In the genomic region with DNA sequence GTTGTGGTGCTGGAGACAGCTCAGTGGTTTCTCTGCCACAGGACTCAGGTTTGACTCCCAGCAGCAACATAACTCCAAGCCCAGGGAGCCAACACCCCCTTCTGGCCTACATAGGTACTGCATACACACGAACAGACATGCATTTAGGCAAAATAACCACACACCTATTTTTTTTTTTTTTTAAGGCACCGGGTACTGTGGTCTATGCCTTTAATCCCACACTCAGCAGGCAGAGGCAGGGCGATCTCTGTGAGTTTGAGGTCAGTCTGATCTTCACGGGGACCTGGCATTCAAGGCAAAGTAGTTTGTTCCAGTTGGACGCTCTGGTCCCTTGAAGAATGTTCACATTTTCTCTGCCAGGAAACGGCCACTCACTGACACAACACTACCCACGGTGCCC, we compare ENCODE assay signal across 9 mouse cellular contexts. TPM values are rescaled to one million over a fixed set of nuclear protein-coding genes. Genes with fewer than 3 reads are reported as not detected.
DNase-seq lines count a peak whose midpoint lies in the region; ATAC-seq and TF ChIP-seq lines count a peak whose summit lies in the region.
"Had no signal": no experiment of that assay in that cellular context is flagged by ENCODE, and none has a peak within 500 bp of the region (broad histone marks: within the 10 kb centered on the region; RNA-seq: fewer than 3 reads in every experiment).

No protein-coding gene starts in this region.

- H3K9me3 ChIP-seq in neural tube, embryonic 15.5 days (replicated peaks) = no peaks in the 10 kb centered on the region
- H3K9me3 ChIP-seq: neural tube, embryonic 12.5 days had no signal

- no peak overlapping the region for H3K9ac ChIP-seq in neural tube, embryonic 15.5 days (replicated peaks)
- H3K9ac ChIP-seq in liver, adult 2 months (ENCODE audit: low read depth, low read length) = peak overlapping the region; percentile 81
- H3K9ac ChIP-seq: neural tube, embryonic 12.5 days had no signal

- peaks cover 3% of the 10 kb centered on the region; the same call in 1 of the 2 replicates for H3K79me2 ChIP-seq in liver, adult 2 months (ENCODE audit: control insufficient read depth, insufficient read depth, low read length)

- peaks cover 22% of the 10 kb centered on the region for H3K4me1 ChIP-seq in neural tube, embryonic 15.5 days
- peaks cover 40% of the 10 kb centered on the region for H3K4me1 ChIP-seq in liver, adult 2 months (ENCODE audit: control insufficient read depth, insufficient read depth, low read length)

- H3K4me3 ChIP-seq in neural tube, embryonic 15.5 days (replicated peaks) = no peak overlapping the region
- H3K4me3 ChIP-seq in liver, adult 2 months (ENCODE audit: insufficient read depth, low read depth, low read length) = peak overlapping the region; percentile 49
- H3K4me3 ChIP-seq: neural tube, embryonic 12.5 days had no signal

- peak; percentile 72 for TF ChIP-seq CTCF in liver, adult 2 months (IDR thresholded peaks at IDR 0.05; ENCODE audit: low read depth, low read length)

- peak; percentile 36 to 60 for DNase-seq in cerebellum, postnatal 10 days
- DNase-seq in cerebellum, adult 11 months = no peak
- DNase-seq in neural tube, embryonic 10.5 days (ENCODE audit: extremely low spot score, low spot score) = peak; percentile 23
- DNase-seq in liver, adult 2 months (ENCODE audit: extremely low read depth, low read depth, low spot score) = peak; percentile 79
- DNase-seq in thymus, postnatal 14 days = peak; percentile 37
- DNase-seq in gastrocnemius, postnatal 10 days = no peak
- no peak for DNase-seq in urinary bladder, adult 2 months (ENCODE audit: low spot score)

- H3K27me3 ChIP-seq in neural tube, embryonic 15.5 days (replicated peaks) = no peaks in the 10 kb centered on the region
- no peaks in the 10 kb centered on the region for H3K27me3 ChIP-seq in liver, adult 2 months (ENCODE audit: control insufficient read depth, insufficient read depth, low read length)
- H3K27me3 ChIP-seq: neural tube, embryonic 12.5 days had no signal

- no peak overlapping the region for H3K4me2 ChIP-seq in neural tube, embryonic 15.5 days
- H3K4me2 ChIP-seq: neural tube, embryonic 12.5 days had no signal

- ATAC-seq in neural tube, embryonic 15.5 days (ENCODE audit: low FRiP score) = no peak

- H3K36me3 ChIP-seq in neural tube, embryonic 15.5 days = no peaks in the 10 kb centered on the region
- H3K36me3 ChIP-seq in liver, adult 2 months (ENCODE audit: control insufficient read depth, insufficient read depth, low read length) = no peaks in the 10 kb centered on the region
- H3K36me3 ChIP-seq: neural tube, embryonic 12.5 days had no signal

- WGBS in neural tube, embryonic 15.5 days = 80% methylated on average over 7 of the region's 7 CpGs
- WGBS in liver, adult 2 months = 25% methylated on average over 7 of the region's 7 CpGs

- no peak for TF ChIP-seq POLR2A in liver, adult 2 months (IDR thresholded peaks at IDR 0.05; ENCODE audit: extremely low read depth, insufficient read depth, low read length)

- H3K27ac ChIP-seq in neural tube, embryonic 15.5 days (replicated peaks) = no peak overlapping the region
- peak overlapping the region; percentile 89 for H3K27ac ChIP-seq in liver, adult 2 months (replicated peaks; ENCODE audit: insufficient read depth, low read depth, low read length)
- H3K27ac ChIP-seq: neural tube, embryonic 12.5 days had no signal

RNA-seq across cellular contexts. Expression of a gene that starts 2.2 kb away (rescaled TPM):
- 16.0 and 16.2 TPM in 2 replicates for polyA plus RNA-seq in neural tube, embryonic 15.5 days (2015; fragmentation: Nextera tagmentation; extraction: Ambion mirVana)
- 169 and 184 TPM in 2 replicates for total RNA-seq in liver, adult 2 months (2014; rRNA removed)
- 267 and 378 TPM in 2 replicates for polyA plus RNA-seq in liver, adult 2 months (2012; rRNA removed)
- total RNA-seq in gastrocnemius, postnatal 10 days (2021) = 10 to 100 TPM; 13.6 to 16.0 TPM
- polyA plus RNA-seq in urinary bladder, adult 2 months (2012; rRNA removed) = 75.5 and 103 TPM in 2 replicates

RNA-seq across cellular contexts. Expression of a gene that starts 25.2 kb away (rescaled TPM):
- 70.5 and 72.5 TPM in 2 replicates for polyA plus RNA-seq in neural tube, embryonic 15.5 days (2015; fragmentation: Nextera tagmentation; extraction: Ambion mirVana)
- total RNA-seq in liver, adult 2 months (2014; rRNA removed) = 12.9 and 13.1 TPM in 2 replicates
- polyA plus RNA-seq in liver, adult 2 months (2012; rRNA removed) = 14.0 and 14.9 TPM in 2 replicates
- total RNA-seq in gastrocnemius, postnatal 10 days (2021) = 1 to 10 TPM; 7.4 to 7.6 TPM
- 25.0 and 26.9 TPM in 2 replicates for polyA plus RNA-seq in urinary bladder, adult 2 months (2012; rRNA removed)

RNA-seq across cellular contexts. Expression of a gene that starts 32.1 kb away (rescaled TPM):
- 26.9 and 27.1 TPM in 2 replicates for polyA plus RNA-seq in neural tube, embryonic 15.5 days (2015; fragmentation: Nextera tagmentation; extraction: Ambion mirVana)
- 78.7 and 101 TPM in 2 replicates for total RNA-seq in liver, adult 2 months (2014; rRNA removed)
- polyA plus RNA-seq in liver, adult 2 months (2012; rRNA removed) = 122 and 132 TPM in 2 replicates
- 10 to 100 TPM; 31.1 to 36.6 TPM for total RNA-seq in gastrocnemius, postnatal 10 days (2021)
- 26.0 and 26.4 TPM in 2 replicates for polyA plus RNA-seq in urinary bladder, adult 2 months (2012; rRNA removed)

RNA-seq across cellular contexts. Expression of a gene that starts 34.1 kb away (rescaled TPM):
- polyA plus RNA-seq in neural tube, embryonic 15.5 days (2015; fragmentation: Nextera tagmentation; extraction: Ambion mirVana) = 47.5 and 49.1 TPM in 2 replicates
- 8.5 and 14.0 TPM in 2 replicates for total RNA-seq in liver, adult 2 months (2014; rRNA removed)
- 22.6 and 24.1 TPM in 2 replicates for polyA plus RNA-seq in liver, adult 2 months (2012; rRNA removed)
- total RNA-seq in gastrocnemius, postnatal 10 days (2021) = 10 to 100 TPM; 21.2 to 22.1 TPM
- 24.3 and 30.2 TPM in 2 replicates for polyA plus RNA-seq in urinary bladder, adult 2 months (2012; rRNA removed)

RNA-seq across cellular contexts. Expression of a gene that starts 36.9 kb away (rescaled TPM):
- 0.12 and 0.32 TPM in 2 replicates for polyA plus RNA-seq in neural tube, embryonic 15.5 days (2015; fragmentation: Nextera tagmentation; extraction: Ambion mirVana)
- 4.2 and 5.1 TPM in 2 replicates for total RNA-seq in liver, adult 2 months (2014; rRNA removed)
- 5.9 and 8.6 TPM in 2 replicates for polyA plus RNA-seq in liver, adult 2 months (2012; rRNA removed)
- under 1 TPM; 0.42 to 0.86 TPM for total RNA-seq in gastrocnemius, postnatal 10 days (2021)
- polyA plus RNA-seq in urinary bladder, adult 2 months (2012; rRNA removed) = 4.1 and 5.4 TPM in 2 replicates

Comparison
In these comparisons a context has a peak if more than half of its experiments do, and no peak if none do; other contexts are left out.
1. DNase-seq: peak in cerebellum, postnatal 10 days (2 of 2), neural tube, embryonic 10.5 days (single experiment), liver, adult 2 months (single experiment) and thymus, postnatal 14 days (single experiment); none in cerebellum, adult 11 months (single experiment), gastrocnemius, postnatal 10 days (single experiment) and urinary bladder, adult 2 months (single experiment).